Mouse (Mus musculus): ENCODE data around the gene Ext2.

Gene Ext2

DNA sequence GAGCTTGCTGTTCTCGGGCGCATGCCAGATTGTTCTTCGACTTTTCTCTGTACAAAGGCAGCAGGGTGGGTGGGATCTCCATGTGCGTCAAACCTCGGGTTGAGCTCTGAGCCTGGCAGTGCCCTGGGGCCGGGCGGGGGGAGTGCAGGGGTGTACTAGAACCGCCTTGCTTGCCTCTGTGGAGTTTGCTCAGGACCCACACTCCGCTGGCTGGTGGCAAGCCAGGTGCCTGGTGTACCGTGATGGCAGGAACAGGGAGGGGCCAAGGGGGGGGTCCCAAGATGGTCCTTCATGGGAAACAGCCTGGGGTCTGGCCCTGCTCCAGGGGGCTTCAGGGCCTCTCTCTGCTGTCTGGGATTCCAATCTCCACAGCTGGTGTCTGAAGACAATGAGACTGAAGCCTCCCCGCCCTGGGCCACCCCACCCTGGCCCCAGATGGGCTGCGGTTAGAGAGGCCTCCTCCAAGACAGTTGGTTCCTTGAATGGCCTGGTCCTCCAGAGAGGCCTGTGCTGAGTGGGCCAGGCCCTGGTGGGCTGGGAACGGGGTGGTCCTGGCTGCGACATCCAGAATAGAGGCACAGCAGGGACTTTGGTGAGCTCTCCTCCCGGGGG lies 150.7 kb downstream of the Ext2 start:
- peak; percentile 50 to 55 for DNase-seq

- DNase-seq: peak; percentile 48 to 52
Observed at GRCm38 (mm10) chr2:93666146-93666858, 156.1 kb downstream of the Ext2 start.

GRCm38 (mm10) chr2:93665472-93665871 lies 156.9 kb downstream of the Ext2 start:
- no peak for DNase-seq

DNA sequence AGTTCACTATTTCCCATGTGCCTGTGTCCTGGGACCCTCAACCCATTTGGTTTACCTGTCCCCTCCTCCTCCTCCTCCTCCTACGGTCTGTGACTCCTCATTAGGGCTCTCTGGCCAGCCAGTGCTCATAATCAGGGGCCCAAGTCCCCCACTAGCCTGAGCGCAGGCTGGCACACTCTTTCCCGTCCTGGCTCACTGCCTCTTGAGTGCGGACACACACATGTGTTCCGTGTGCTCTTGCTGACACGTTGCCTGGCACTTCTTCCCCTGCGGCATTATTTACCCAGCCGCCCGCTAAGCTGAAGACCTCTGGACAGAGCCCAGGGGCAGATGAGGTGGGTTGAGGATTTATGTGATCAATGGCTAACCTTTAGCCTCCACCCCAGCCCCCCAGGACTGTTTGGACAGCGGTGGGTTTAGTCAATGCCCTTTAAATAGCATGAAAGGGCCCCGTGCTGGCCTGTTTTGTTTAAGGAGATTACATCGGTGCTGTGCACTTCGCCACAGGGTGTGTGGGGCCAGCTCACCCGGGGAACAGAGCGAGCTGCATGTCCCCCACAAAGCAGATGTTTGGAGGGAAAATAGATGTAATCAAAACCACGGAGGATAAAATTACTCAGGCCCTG lies 160.0 kb downstream of the Ext2 start:
- DNase-seq: peak; percentile 36 to 55

DNA sequence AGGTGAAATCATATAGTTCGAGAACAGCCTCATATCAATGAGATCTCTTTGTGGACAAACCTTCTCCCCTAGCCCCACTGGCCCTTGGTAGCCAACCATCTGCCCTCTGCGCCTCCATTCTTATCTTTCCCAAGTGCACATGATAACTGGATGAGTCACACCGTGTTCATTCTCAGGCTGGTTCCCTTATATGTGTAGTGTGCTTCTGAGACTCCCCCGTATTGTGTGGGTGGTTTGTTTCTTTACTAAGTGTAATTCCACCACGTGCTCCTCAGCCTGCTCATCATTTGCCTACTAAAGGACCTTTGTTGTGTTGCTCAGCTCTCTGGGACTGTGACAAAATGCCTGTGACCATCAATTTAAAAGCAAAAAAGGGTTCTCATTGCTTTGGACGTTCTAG lies 161.3 kb downstream of the Ext2 start:
- no peak for DNase-seq

DNA sequence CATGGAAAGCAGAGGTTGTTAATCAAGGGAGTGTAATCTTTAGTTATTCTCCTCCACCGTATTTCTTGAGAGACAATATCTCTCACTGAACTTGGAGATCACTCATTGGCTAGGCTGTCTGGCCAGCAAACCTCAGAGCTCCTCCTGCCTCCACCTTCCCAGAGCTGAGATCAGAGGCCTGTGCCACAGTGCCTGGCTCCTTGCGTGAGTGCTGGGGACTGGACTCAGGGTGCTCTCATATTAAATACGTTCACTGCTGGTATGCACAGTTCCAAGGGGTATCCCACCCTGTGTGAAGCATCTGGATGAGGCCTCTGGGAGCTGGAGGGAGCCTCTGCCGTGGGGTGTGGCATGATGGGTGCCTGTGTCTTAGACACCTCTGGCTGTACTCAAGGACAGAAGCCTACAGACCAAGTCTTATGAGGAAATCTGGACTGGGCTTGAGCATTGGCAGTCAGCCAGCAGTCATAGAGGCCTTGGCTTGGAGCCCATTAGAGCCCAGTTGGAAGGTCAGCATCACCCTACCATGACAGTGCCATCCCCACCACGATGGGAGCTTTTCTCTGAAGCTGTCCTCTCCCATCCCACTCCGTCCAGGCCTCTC lies 162.6 kb downstream of the Ext2 start:
- peak; percentile 33 to 44 for DNase-seq

DNA sequence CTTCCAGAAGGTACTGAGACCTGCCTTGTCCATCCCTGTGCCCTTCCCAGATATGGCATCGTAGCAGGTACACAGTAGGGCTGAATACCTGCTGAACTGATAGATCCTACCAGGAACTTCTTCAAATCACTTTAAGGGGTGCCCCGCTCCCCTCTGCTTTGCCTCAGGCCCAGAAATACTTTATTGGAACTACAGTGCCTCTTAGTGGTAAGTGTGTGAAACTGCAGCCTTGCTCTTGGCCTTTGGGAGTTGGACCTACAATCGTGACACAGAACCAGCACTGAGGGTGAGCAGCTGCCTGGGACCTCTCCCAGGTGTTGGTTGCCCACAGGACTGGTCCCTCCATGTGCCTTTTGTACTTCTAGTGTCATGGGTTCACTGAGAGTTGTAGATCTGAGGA lies 163.4 kb downstream of the Ext2 start:
- DNase-seq: peak; percentile 39 to 61

- DNase-seq: peak; percentile 22 to 39
Observed at GRCm38 (mm10) chr2:93654336-93655055, 167.9 kb downstream of the Ext2 start.

DNA sequence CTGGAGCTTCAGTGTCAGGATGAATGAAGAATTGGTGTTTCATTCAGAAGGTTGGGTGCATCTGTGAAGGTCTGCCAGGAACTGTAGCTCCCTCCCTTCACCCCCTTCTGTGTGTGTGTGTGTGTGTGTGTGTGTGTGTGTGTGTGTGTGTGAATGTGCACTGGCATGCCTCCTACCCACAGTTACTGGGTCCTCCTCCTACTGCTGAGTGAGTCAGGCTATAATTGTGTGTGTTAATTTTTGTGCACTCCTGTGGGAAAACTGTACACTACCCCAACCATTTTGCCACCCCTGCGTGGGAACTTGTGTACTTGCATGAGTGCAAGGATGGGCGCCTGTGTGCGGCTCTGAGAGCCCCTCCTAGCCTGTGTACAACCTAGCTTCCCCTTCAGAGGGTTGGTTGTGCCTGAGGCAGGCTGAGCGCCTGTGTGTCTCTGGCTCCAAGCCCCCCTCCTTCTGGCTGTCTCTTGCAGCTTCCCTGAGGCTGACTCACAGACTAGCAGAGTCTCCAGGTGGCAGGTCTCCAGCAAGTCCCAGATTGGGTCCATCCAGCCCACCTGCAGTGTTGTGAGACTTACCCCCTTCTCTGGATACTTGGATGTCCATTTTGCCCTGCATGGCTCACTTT lies 173.0 kb downstream of the Ext2 start:
- peak; percentile 63 to 71 for DNase-seq

DNA sequence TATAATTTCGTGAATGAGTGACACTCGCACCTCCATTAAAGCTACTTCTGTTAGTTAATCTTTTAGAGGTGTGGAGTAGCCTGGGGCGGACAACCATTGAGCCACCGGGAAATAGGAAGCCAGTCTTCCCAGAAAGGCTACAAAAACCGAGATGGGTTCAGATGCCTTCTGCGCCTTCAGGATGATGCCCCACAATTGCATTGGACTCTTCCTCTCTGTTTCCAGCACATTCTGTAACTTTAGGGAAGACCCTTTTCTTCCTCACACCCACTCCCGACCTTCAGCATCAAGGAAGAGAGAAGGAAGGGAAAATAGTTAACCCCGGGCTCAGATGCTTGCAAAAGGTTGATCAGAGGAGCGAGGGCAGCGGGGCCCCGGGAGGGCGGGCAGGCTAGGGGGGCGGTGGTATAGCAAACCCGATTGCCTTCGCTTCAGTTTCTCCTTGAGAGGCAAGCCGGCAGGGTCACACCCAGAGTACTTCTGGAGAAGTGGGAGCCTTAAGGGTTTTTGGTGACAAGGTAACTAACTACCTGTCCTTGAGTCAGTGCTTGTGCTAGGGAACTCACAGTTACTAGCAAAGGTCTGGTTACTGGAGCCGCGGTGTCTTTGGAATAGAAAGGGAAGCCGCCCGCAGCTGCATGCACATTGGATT lies 174.3 kb downstream of the Ext2 start:
- DNase-seq: no peak

DNA sequence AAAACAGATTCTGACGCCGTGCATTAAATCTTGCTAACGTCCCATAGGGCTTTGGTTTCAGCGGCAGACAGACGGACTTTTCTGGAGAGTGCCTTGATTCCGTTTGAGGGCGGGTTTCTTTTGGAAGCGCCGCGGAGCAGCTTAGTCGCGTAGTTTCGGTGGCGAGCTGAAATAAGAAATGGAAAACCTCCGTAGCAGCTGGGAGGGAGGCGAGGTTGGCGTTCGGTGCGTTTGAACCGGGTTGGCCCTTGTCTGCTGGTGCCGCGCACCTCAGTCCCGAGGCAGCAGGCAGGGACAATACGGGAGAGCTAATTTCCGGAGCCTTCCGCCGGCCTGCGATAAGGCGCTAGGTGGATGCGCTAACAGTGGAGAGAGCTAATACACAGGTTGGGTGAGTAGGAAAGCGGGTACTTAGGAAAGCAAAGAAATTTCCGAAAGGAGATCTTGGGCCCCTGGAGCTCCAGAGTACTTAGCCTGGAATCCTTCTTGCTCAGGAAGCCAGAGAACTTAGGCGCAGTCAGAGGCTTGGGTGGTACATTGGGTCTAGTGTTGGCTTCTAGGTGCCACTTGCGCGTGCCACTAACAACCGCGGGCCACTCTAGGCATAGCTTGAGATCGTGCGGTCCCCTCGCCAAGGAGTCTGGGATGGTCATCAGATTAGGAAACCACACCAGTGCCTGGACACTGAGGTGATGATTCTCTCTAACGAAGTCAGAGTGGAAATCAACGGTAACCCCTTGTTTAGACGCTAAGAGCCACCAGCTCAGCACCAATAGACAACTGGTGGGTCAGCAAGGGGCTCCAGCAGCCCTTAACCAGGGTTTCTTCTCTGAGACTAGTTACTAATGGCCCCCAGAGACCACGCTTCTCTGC lies 175.1 kb downstream of the Ext2 start:
- peak; percentile 52 to 55 for DNase-seq

GRCm38 (mm10) chr2:93645626-93646320 lies 176.6 kb downstream of the Ext2 start:
- peak in 1 of 2 experiments; percentile 33 for DNase-seq

- DNase-seq: no peak
Observed at GRCm38 (mm10) chr2:93645197-93645596, 177.2 kb downstream of the Ext2 start.

GRCm38 (mm10) chr2:93644731-93645130 lies 177.6 kb downstream of the Ext2 start:
- no peak for DNase-seq

- no peak for DNase-seq
Observed at GRCm38 (mm10) chr2:93644234-93644633, 178.1 kb downstream of the Ext2 start.

DNA sequence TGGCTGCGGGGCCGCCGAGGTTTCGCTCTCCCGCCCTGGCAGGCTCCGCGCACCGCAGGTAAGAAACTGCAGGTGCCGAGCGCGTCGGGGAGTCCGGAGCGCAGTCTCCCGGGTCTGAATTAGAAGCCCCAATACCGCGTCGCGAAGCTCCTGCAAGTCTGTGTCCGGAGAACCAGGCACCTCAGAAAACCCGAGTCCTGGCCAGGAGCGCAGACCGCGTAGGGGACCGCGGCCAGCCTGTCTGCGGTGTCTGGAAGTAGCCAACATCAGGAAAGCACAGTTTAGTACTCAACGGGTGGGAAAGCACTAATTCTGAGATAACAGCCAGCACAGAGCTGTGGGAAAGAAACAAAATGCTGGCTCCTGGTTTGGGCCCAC lies 179.0 kb downstream of the Ext2 start:
- no peak for DNase-seq

DNA sequence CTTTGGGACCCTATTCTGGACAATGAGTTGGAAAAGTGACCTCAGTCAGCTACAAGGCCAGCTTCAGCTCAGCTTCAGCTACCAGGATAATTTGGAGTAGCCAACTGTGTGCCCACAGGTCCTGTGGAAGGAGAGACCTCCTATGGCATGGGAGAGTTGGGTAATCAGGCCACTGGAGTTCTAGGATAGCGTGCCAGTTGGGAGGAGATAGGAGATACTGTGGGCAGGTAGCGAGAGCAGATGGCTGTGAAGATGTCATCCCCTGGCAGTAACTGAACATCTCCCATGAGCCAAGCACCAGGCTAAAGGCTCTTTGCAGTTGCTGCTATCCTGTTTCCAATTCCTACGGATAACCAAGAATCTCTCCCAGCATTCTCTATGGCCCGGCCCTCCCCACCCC lies 187.8 kb downstream of the Ext2 start:
- DNase-seq: no peak

- no peak for DNase-seq
Observed at GRCm38 (mm10) chr2:93624665-93625408, 197.5 kb downstream of the Ext2 start.

DNA sequence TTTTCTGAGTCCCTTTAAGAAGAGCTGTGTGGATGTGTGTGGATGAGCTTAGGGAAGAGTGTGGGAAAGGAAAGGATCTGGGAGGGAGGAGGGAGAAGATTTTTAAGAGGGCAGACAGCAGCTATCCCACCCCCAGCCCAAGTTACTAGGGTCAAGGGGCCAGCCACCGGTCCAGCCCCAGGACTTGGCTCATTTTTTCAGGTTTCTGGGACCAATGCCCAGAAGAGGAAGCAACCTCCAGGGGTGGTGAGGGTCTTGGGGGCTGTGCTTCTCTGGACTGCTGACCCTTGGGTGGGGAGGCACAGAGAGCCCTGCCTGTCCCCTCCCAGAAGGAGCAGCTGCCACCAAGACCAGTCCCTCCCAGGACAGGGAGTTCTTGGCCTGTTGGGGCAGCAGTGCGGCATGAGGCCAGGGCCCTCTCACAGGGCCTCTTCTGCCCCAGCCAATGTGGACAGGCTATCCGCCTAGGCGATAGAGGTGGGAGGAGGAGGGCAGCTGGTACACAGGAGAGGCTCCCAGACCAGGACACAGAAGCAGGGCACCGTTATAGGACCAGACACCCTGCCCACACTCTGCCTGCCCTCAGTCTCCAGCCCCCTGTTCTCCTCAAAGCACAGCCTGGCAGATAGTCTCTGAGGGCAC lies 203.0 kb downstream of the Ext2 start:
- peak; percentile 58 to 66 for DNase-seq

Data from cerebellum, postnatal 10 days (tissue).